Mouse (Mus musculus): ENCODE results near the gene Atxn7l1.
A peak's percentile ranks its signal among the peaks of the same experiment; 100 is the strongest.

Atxn7l1 gene

GRCm38 (mm10) chr12:33182428-33183137 is 35.1 kb downstream of the Atxn7l1 start:
- DNase-seq (ENCODE audit: low read depth) = peak; percentile 28

GRCm38 (mm10) chr12:33183138-33183627 is 35.7 kb downstream of the Atxn7l1 start:
- DNase-seq (ENCODE audit: low read depth) = peak; percentile 18

GRCm38 (mm10) chr12:33184137-33184536 is 36.6 kb downstream of the Atxn7l1 start:
- no peak for DNase-seq (ENCODE audit: low read depth)

- no peak for DNase-seq (ENCODE audit: low read depth)
Measured at GRCm38 (mm10) chr12:33185046-33185445, 37.6 kb downstream of the Atxn7l1 start.

GRCm38 (mm10) chr12:33186331-33186730 is 38.8 kb downstream of the Atxn7l1 start:
- no peak for DNase-seq (ENCODE audit: low read depth)

GRCm38 (mm10) chr12:33190133-33190532 is 42.6 kb downstream of the Atxn7l1 start:
- DNase-seq (ENCODE audit: low read depth) = peak; percentile 59

- no peak for DNase-seq (ENCODE audit: low read depth)
Measured at GRCm38 (mm10) chr12:33190633-33191032, 43.1 kb downstream of the Atxn7l1 start.

- no peak for DNase-seq (ENCODE audit: low read depth)
Measured at GRCm38 (mm10) chr12:33193408-33193901, 46.0 kb downstream of the Atxn7l1 start.

GRCm38 (mm10) chr12:33195175-33195574 is 47.7 kb downstream of the Atxn7l1 start:
- no peak for DNase-seq (ENCODE audit: low read depth)

- no peak for DNase-seq (ENCODE audit: low read depth)
Measured at GRCm38 (mm10) chr12:33197287-33197686, 49.8 kb downstream of the Atxn7l1 start.

GRCm38 (mm10) chr12:33197746-33198145 is 50.3 kb downstream of the Atxn7l1 start:
- no peak for DNase-seq (ENCODE audit: low read depth)

GRCm38 (mm10) chr12:33201068-33201467 is 53.6 kb downstream of the Atxn7l1 start:
- no peak for DNase-seq (ENCODE audit: low read depth)

GRCm38 (mm10) chr12:33201491-33202210 is 54.2 kb downstream of the Atxn7l1 start:
- peak; percentile 19 for DNase-seq (ENCODE audit: low read depth)

- no peak for DNase-seq (ENCODE audit: low read depth)
Measured at GRCm38 (mm10) chr12:33205255-33205654, 57.8 kb downstream of the Atxn7l1 start.

GRCm38 (mm10) chr12:33206300-33206699 is 58.8 kb downstream of the Atxn7l1 start:
- no peak for DNase-seq (ENCODE audit: low read depth)

- no peak for DNase-seq (ENCODE audit: low read depth)
Measured at GRCm38 (mm10) chr12:33210856-33211255, 63.4 kb downstream of the Atxn7l1 start.

- no peak for DNase-seq (ENCODE audit: low read depth)
Measured at GRCm38 (mm10) chr12:33218215-33218859, 70.8 kb downstream of the Atxn7l1 start.

GRCm38 (mm10) chr12:33219436-33219835 is 71.9 kb downstream of the Atxn7l1 start:
- DNase-seq (ENCODE audit: low read depth) = no peak

- no peak for DNase-seq (ENCODE audit: low read depth)
Measured at GRCm38 (mm10) chr12:33220081-33220480, 72.6 kb downstream of the Atxn7l1 start.

GRCm38 (mm10) chr12:33220509-33221051 is 73.1 kb downstream of the Atxn7l1 start:
- DNase-seq (ENCODE audit: low read depth) = peak; percentile 33

GRCm38 (mm10) chr12:33222187-33222586 is 74.7 kb downstream of the Atxn7l1 start:
- peak; percentile 61 for DNase-seq (ENCODE audit: low read depth)

GRCm38 (mm10) chr12:33225117-33225541 is 77.6 kb downstream of the Atxn7l1 start:
- no peak for DNase-seq (ENCODE audit: low read depth)
